Mouse (Mus musculus): Measurements from ENCODE around the gene Kcnn1. TPM values are rescaled to one million over a fixed set of nuclear protein-coding genes. Genes with fewer than 3 reads are reported as not detected.

Gene Kcnn1
- 10.7 and 12.2 TPM in 2 replicates for polyA plus RNA-seq (2014; fragmentation: Nextera tagmentation; extraction: Ambion mirVana)

DNA sequence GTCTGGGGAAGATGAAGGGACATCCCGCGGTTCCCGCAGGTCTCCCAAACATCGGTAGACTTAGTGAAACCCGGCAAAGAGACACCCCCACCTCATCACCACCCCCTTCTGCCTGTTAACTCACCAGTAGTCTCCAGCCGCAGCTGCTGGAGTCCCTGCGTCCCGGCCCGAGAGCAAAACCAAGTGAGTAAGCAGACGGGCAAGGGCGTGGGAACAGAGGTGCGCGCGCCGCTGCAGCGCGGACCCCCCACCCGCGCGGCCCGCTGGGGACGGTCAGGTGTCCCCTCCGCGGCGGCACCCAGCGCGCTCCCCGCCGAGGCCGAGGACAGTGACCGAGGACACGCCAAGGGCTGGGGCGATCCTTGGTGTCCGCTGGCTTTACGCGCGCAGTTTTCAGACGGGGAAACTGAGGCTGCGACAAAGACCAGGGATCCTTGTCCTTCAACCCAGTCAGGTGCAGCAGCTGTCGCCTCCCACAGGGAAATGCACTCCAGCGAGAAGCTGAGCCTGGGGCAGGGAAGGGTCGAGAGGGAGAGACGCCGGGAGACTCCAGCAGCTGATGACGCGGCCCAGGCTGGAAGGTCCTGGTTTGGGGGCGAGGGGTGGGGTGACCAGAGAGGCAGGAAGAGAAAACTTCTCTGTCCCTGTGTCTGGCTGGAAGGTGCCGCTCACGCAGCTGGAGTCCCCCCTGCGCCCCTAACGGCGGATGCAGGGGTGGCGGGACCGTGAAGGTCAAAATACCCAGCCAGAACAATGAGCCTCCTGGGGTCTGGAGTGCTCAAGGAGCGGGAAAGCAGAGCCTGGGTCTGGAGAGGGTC, at the start of gene Kcnn1:
TSS of gene Kcnn1 (minus strand) at position 435 of the 818 bp plus-strand sequence.
- H3K4me3 ChIP-seq (ENCODE audit: low read depth, low read length), result peak within 1 kb of the TSS; percentile 60
- H3K27me3 ChIP-seq (ENCODE audit: control insufficient read depth, insufficient read depth, low read length), result 0 out of 2 replicates have a peak, but pooled peaks cover 8% of the 10 kb centered on the region
- peak within 1 kb of the TSS; percentile 74 for H3K9ac ChIP-seq (ENCODE audit: low read depth, low read length)
- no peaks in the 10 kb centered on the region for H3K36me3 ChIP-seq (ENCODE audit: control insufficient read depth, insufficient read depth, low read length)
- peak; percentile 73 for DNase-seq (ENCODE audit: low spot score)
- peak within 1 kb of the TSS; percentile 95 for H3K4me2 ChIP-seq (replicated peaks; ENCODE audit: low read depth, low read length)
- peak within 1 kb of the TSS; percentile 99 for H3K27ac ChIP-seq (ENCODE audit: low read depth, low read length)
- ATAC-seq (ENCODE audit: low FRiP score), result 0 out of 2 replicates have a peak, but pooled peaks have one; percentile 8
- H3K9me3 ChIP-seq (ENCODE audit: control insufficient read depth, low read length), result no peaks in the 10 kb centered on the region
- peaks cover 24% of the 10 kb centered on the region for H3K4me1 ChIP-seq (replicated peaks; ENCODE audit: control insufficient read depth, insufficient read depth, low read length)
- under 1% methylated on average over 53 of the region's 55 CpGs for WGBS

DNA sequence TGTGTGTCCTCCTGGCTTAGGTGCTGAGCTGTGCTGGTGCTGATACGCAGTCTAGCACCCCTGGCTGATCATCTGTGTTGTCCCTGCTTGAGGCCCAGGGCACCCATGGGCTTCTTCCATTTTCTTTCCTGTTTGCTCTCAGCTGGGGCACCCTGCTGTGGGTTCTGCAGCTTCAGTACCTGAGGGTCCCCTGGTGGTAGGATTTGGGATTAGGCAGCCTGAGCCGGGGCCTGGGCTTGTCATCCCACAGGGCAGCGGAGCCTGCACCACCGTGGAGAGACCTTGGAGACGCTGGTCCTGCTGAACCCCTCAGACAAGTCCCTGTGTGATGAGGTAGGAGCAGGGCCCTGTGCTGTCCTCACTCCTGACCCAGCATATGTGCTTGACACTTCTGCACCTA, 48.5 kb upstream of the Kcnn1 start:
- Histone ChIP-seq H3K36me3 (ENCODE audit: control insufficient read depth, insufficient read depth, low read length) (peaks cover 24% of the 10 kb centered on the region), H3K27me3 (ENCODE audit: control insufficient read depth, insufficient read depth, low read length) (no peaks in the 10 kb centered on the region), H3K4me3 (ENCODE audit: low read depth, low read length) (no peak overlapping the region), H3K27ac (ENCODE audit: low read depth, low read length) (no peak overlapping the region), H3K4me1 (replicated peaks; ENCODE audit: control insufficient read depth, insufficient read depth, low read length) (peaks cover 3% of the 10 kb centered on the region), H3K9me3 (ENCODE audit: control insufficient read depth, low read length) (no peaks in the 10 kb centered on the region), H3K4me2 (replicated peaks; ENCODE audit: low read depth, low read length) (no peak overlapping the region), H3K9ac (ENCODE audit: low read depth, low read length) (no peak overlapping the region)
- ATAC-seq (ENCODE audit: low FRiP score), result no peak
- no peak for DNase-seq (ENCODE audit: low spot score)
- 79% methylated on average over 5 of the region's 5 CpGs for WGBS

DNA sequence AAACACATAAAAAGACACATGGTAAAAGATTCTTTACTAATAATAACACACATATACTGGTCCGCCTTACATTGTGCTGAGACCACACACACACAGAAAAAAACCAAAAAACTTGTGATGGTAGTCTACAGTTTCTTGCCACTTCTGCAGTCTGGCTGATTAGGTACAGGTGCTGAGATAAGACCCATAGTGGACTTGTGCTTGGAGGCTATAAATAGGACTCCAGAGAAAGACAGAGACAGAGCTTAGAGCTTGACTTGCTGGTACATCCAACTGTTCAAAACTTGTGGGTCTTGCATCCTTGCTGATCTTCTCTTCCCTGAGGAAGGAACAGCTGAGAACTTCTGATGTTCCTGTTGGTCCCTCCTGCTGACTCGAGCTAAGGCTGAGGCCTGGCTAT, 44.5 kb upstream of the Kcnn1 start:
- Histone ChIP-seq H3K36me3 (ENCODE audit: control insufficient read depth, insufficient read depth, low read length) (peaks cover 6% of the 10 kb centered on the region; the same call in 1 of the 2 replicates), H3K9me3 (ENCODE audit: control insufficient read depth, low read length) (no peaks in the 10 kb centered on the region), H3K4me2 (replicated peaks; ENCODE audit: low read depth, low read length) (no peak overlapping the region), H3K9ac (ENCODE audit: low read depth, low read length) (no peak overlapping the region), H3K4me1 (replicated peaks; ENCODE audit: control insufficient read depth, insufficient read depth, low read length) (peaks cover 3% of the 10 kb centered on the region), H3K27me3 (ENCODE audit: control insufficient read depth, insufficient read depth, low read length) (no peaks in the 10 kb centered on the region), H3K27ac (ENCODE audit: low read depth, low read length) (no peak overlapping the region), H3K4me3 (ENCODE audit: low read depth, low read length) (no peak overlapping the region)
- DNase-seq (ENCODE audit: low spot score) (no peak), ATAC-seq (ENCODE audit: low FRiP score) (no peak)
- WGBS, result 87% methylated on average over 2 of the region's 2 CpGs

DNA sequence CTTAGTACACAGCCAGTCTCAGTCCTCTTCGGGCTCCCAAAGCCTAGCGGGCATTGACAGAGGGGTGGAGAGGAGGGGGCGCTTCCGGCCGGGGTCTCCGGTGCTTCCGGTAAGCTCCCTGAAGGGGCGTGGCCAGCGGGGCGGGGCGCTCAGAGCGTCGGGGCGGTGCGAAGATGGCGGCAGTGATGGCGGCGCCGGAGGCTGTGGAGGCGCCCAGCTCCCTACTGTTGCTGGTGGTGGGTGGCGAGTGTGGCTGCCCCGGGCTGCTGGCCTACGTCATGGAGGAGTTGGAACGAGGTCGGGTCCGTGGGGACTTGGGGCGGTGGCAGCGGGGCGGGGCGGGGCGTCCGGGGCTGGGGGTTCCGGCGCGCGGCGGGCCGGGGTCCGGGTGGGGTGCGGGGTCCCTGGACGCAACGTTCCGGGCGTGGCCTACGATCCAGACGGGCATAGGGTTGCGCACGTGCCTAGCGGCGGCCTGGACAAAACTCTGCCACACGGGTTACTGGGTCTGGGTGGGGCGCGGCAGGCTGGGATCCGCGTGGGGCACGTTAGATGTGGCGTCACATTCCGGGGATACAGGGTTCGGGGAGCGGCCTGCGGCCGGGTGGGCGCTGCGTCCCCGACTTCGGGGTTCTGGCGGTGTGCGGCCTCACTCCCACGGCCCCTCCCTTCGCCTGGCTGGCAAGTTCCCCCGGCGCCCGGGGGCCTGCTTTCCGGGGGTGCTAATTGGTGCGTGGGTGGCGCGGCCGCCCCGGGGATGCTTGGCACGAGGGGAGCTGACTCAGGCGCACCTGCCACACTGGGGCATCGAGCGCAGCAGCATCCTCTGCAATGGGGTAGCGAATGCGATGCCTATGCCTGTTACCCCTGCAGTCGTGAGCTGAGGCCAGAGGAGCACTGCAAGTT, 43.0 kb upstream of the Kcnn1 start, which contains the start of gene Map1s:
TSS of gene Map1s (plus strand) at position 102 of the 906 bp plus-strand sequence.
- no peaks in the 10 kb centered on the region for H3K36me3 ChIP-seq (ENCODE audit: control insufficient read depth, insufficient read depth, low read length)
- WGBS, result under 1% methylated on average over 72 of the region's 86 CpGs
- H3K4me3 ChIP-seq (ENCODE audit: low read depth, low read length), result peak within 1 kb of the TSS; percentile 66
- peak within 1 kb of the TSS; percentile 92 for H3K4me2 ChIP-seq (replicated peaks; ENCODE audit: low read depth, low read length)
- peaks cover 3% of the 10 kb centered on the region for H3K4me1 ChIP-seq (replicated peaks; ENCODE audit: control insufficient read depth, insufficient read depth, low read length)
- H3K9ac ChIP-seq (ENCODE audit: low read depth, low read length), result peak within 1 kb of the TSS; percentile 72
- no peaks in the 10 kb centered on the region for H3K9me3 ChIP-seq (ENCODE audit: control insufficient read depth, low read length)
- ATAC-seq (ENCODE audit: low FRiP score), result peak; percentile 95
- peak; percentile 98 for DNase-seq (ENCODE audit: low spot score)
- no peaks in the 10 kb centered on the region for H3K27me3 ChIP-seq (ENCODE audit: control insufficient read depth, insufficient read depth, low read length)
- H3K27ac ChIP-seq (ENCODE audit: low read depth, low read length), result peak within 1 kb of the TSS; percentile 89

DNA sequence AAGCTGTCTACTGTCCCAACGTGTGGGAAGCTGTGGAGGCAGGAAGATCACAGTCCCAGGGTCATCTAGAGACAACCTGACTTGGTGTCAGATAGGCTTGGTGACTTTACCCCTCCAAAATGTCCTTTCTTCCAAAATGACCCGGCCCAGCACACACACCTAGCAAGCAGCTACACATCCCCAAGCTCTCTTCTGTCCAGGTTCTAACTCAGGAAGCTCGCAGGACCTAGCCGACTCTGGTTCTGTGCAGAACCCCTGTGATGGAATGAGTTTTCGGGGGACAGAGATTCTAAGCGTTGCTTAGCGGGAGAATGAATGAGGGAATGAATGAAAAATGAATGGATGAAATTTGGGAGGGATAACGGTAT, 42.4 kb upstream of the Kcnn1 start:
- Histone ChIP-seq H3K4me2 (replicated peaks; ENCODE audit: low read depth, low read length) (peak overlapping the region; percentile 92), H3K36me3 (ENCODE audit: control insufficient read depth, insufficient read depth, low read length) (no peaks in the 10 kb centered on the region), H3K27ac (ENCODE audit: low read depth, low read length) (0 out of 2 replicates have a peak overlapping the region, but pooled peaks have one; percentile 89), H3K4me3 (ENCODE audit: low read depth, low read length) (peak overlapping the region; percentile 66), H3K9me3 (ENCODE audit: control insufficient read depth, low read length) (no peaks in the 10 kb centered on the region), H3K27me3 (ENCODE audit: control insufficient read depth, insufficient read depth, low read length) (no peaks in the 10 kb centered on the region), H3K4me1 (replicated peaks; ENCODE audit: control insufficient read depth, insufficient read depth, low read length) (peaks cover 3% of the 10 kb centered on the region), H3K9ac (ENCODE audit: low read depth, low read length) (peak overlapping the region; percentile 72)
- WGBS, result 17% methylated on average over 8 of the region's 8 CpGs
- DNase-seq (ENCODE audit: low spot score) (no peak), ATAC-seq (ENCODE audit: low FRiP score) (peak; percentile 68)

DNA sequence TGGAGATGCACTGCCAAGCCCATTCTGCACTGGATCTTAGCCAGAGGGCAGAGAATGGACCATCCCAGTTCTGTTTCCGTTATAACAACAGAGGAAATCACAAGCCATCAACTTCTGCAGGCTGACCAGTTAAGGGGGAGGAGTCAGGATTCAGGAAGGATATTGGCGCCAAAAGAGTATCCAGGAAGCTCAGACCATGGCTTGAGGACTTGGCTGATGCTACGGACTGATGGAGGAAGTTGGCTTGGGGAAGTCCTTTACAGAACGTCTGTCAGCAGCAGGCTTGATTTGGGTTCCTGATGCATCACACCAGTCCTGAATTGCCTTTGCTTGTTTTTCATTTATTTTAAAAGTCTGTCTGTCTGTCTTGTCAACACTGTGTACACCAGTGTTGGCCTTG, 41.5 kb upstream of the Kcnn1 start:
- Histone ChIP-seq H3K4me3 (ENCODE audit: low read depth, low read length) (no peak overlapping the region), H3K9ac (ENCODE audit: low read depth, low read length) (no peak overlapping the region), H3K27ac (ENCODE audit: low read depth, low read length) (no peak overlapping the region), H3K27me3 (ENCODE audit: control insufficient read depth, insufficient read depth, low read length) (no peaks in the 10 kb centered on the region), H3K4me1 (replicated peaks; ENCODE audit: control insufficient read depth, insufficient read depth, low read length) (peaks cover 3% of the 10 kb centered on the region), H3K9me3 (ENCODE audit: control insufficient read depth, low read length) (no peaks in the 10 kb centered on the region), H3K4me2 (replicated peaks; ENCODE audit: low read depth, low read length) (no peak overlapping the region), H3K36me3 (ENCODE audit: control insufficient read depth, insufficient read depth, low read length) (no peaks in the 10 kb centered on the region)
- ATAC-seq (ENCODE audit: low FRiP score) (no peak), DNase-seq (ENCODE audit: low spot score) (no peak)
- WGBS, result 71% methylated on average over 4 of the region's 4 CpGs

DNA sequence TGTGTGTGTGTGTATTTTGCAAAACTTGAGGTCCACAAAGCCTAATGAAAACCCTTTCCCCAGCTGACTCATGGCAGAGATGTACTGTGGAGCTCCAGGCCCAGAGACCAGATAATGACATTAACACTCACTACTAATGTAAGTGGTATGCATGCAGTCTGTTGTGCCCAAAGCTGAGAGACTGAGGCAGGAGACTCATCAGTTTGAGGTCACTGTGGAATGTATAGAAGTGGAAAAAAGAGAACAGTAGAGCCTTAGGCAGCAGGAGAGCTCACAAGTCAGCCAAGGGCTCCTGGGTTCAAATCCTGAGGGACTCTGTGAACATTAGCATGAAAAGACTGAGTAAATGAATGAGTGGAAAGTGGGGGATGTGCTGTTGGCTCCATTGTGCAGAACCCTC, 40.5 kb upstream of the Kcnn1 start:
- Histone ChIP-seq H3K27me3 (ENCODE audit: control insufficient read depth, insufficient read depth, low read length) (no peaks in the 10 kb centered on the region), H3K4me1 (replicated peaks; ENCODE audit: control insufficient read depth, insufficient read depth, low read length) (peaks cover 3% of the 10 kb centered on the region), H3K4me3 (ENCODE audit: low read depth, low read length) (no peak overlapping the region), H3K4me2 (replicated peaks; ENCODE audit: low read depth, low read length) (no peak overlapping the region), H3K27ac (ENCODE audit: low read depth, low read length) (no peak overlapping the region), H3K9me3 (ENCODE audit: control insufficient read depth, low read length) (no peaks in the 10 kb centered on the region), H3K9ac (ENCODE audit: low read depth, low read length) (no peak overlapping the region), H3K36me3 (ENCODE audit: control insufficient read depth, insufficient read depth, low read length) (no peaks in the 10 kb centered on the region)
- DNase-seq (ENCODE audit: low spot score) (no peak), ATAC-seq (ENCODE audit: low FRiP score) (no peak)

DNA sequence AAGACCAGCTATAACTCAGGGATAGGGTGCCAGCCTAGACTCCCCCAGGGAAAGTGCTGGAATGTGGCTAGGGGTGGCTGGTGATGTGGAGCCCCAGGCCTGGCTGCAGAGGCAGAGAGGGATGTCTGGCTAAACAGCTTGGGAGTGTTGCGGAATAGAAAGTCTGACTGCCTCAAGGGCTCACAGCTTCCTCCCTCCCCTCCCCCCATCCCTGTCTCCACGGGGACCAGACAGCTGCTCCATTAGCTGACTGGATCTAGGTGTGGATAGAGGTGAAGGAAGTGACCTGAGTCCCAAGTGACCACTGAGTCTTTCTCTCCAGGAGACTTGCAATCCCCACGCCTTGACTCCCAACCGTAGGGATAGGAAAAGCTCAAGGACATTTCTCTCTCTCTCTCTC, 40.1 kb upstream of the Kcnn1 start:
- Histone ChIP-seq H3K9ac (ENCODE audit: low read depth, low read length) (no peak overlapping the region), H3K27ac (ENCODE audit: low read depth, low read length) (no peak overlapping the region)

More for the DNA sequence above, 40.1 kb upstream of the Kcnn1 start:
- Histone ChIP-seq H3K9me3 (ENCODE audit: control insufficient read depth, low read length) (no peaks in the 10 kb centered on the region), H3K4me3 (ENCODE audit: low read depth, low read length) (no peak overlapping the region), H3K4me1 (replicated peaks; ENCODE audit: control insufficient read depth, insufficient read depth, low read length) (peaks cover 6% of the 10 kb centered on the region), H3K27me3 (ENCODE audit: control insufficient read depth, insufficient read depth, low read length) (no peaks in the 10 kb centered on the region), H3K36me3 (ENCODE audit: control insufficient read depth, insufficient read depth, low read length) (no peaks in the 10 kb centered on the region), H3K4me2 (replicated peaks; ENCODE audit: low read depth, low read length) (no peak overlapping the region)
- WGBS, result 44% methylated on average over 4 of the region's 4 CpGs
- ATAC-seq (ENCODE audit: low FRiP score) (no peak), DNase-seq (ENCODE audit: low spot score) (no peak)

All from hindbrain, embryonic 11.5 days (tissue).